Mouse (Mus musculus) spleen, postnatal 10 days (tissue): ENCODE data around the gene Ptpra.

Experiments
- DNase-seq, 2 experiments: peaks; one replicate each; pipeline ENCODE4 v3.0.0; 2021 to 2022; ENCODE audit warnings: low spot score in 2 of 2

The Ptpra gene

DNA sequence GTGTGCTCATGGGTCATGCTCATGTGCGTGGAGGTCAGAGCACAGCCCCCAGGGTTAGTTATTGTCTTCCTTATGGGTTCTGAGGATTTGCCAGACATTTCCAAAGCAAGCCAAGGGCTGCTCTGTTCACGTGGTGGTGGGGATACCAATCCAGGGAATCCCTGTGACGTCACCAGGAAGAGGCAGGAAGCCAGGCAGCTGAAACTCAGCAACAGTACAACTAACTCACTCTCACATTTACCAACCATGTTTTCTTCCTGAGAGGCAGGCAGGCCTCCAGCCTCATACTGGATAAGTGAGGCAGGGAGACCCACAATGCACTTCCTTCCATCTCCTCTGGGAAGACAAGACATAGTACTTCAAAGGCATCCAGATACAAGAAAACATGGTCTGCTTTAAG, 148.3 kb downstream of the Ptpra start:
- DNase-seq: no peak

DNA sequence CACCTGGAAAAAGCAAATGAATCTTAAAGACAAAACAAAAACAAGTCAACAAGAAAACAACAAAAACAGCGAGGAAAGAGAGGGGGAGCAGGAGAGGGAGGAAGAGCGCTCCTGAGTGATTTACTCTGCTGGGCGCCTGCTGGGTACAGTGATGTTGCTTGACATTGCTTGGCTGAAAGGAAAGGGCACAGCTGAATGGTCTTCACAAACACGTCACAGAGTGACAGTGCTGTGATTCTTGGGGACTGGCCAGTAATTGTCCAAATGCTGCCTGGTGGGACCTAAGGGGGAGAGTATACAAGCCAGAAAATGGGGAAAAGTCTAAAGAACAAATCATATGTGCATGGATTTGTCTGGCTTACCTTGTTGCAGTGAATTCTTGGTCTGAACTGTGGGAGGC, 152.1 kb downstream of the Ptpra start:
- no peak for DNase-seq
